Mouse (Mus musculus) liver, adult 2 months (tissue): Measurements from ENCODE around the gene Shroom3. TPM values are rescaled to one million over a fixed set of nuclear protein-coding genes. Genes with fewer than 3 reads are reported as not detected.
A peak's percentile ranks its signal among the peaks of the same experiment; 100 is the strongest.

ENCODE experiments used
- DNase-seq: peaks from one replicate; pipeline ENCODE4 v3.0.0-alpha.2; 2011; ENCODE audit warnings: low read depth, low spot score; ENCODE audit errors: extremely low read depth
- H3K27ac ChIP-seq: fragments of 200-500 bp; replicated peaks from 2 replicates; pipeline ENCODE4 v1.5.1; 2012; ENCODE audit warnings: low read depth, mild to moderate bottlenecking, control low read depth, inconsistent platforms, low read length; ENCODE audit not compliant: insufficient read depth
- H3K27me3 ChIP-seq: fragments of 200-500 bp; 2 replicates; pipeline ENCODE4 v1.6.1; 2012; ENCODE audit warnings: mild to moderate bottlenecking, moderate library complexity, low read length, inconsistent platforms; ENCODE audit not compliant: control insufficient read depth, insufficient read depth
- H3K36me3 ChIP-seq: fragments of 200-500 bp; 2 replicates; pipeline ENCODE4 v1.6.1; 2012; ENCODE audit warnings: low read length, inconsistent platforms; ENCODE audit not compliant: control insufficient read depth, insufficient read depth
- H3K4me1 ChIP-seq: fragments of 200-500 bp; 2 replicates; pipeline ENCODE4 v1.6.1; 2011; ENCODE audit warnings: low read length; ENCODE audit not compliant: control insufficient read depth, insufficient read depth
- H3K4me3 ChIP-seq: fragments of 200-500 bp; 2 replicates; pipeline ENCODE4 v1.5.1; 2011; ENCODE audit warnings: low read depth, mild to moderate bottlenecking, control low read depth, low read length, moderate library complexity; ENCODE audit not compliant: insufficient read depth
- H3K79me2 ChIP-seq: fragments of 200-500 bp; 2 replicates; pipeline ENCODE4 v1.6.1; 2012; ENCODE audit warnings: inconsistent platforms, mild to moderate bottlenecking, low read length, moderate library complexity; ENCODE audit not compliant: control insufficient read depth, insufficient read depth
- H3K9ac ChIP-seq: fragments of 200-500 bp; 2 replicates; pipeline ENCODE4 v1.6.1; 2012; ENCODE audit warnings: low read depth, mild to moderate bottlenecking, control low read depth, inconsistent platforms, low read length
- CTCF ChIP-seq: fragments of 200-500 bp; IDR thresholded peaks from 2 replicates; pipeline ENCODE4 v1.5.1; 2011; ENCODE audit warnings: low read depth, low read length, control low read depth
- POLR2A ChIP-seq: fragments of 200-500 bp; IDR thresholded peaks from 2 replicates; pipeline ENCODE4 v1.6.1; 2011; ENCODE audit warnings: low read length, control low read depth; ENCODE audit not compliant: insufficient read depth; ENCODE audit errors: extremely low read depth
- WGBS: fragments of 180-500 bp; shearing (Covaris S2); methylation state at CpG from one replicate; pipeline ENCODE4 v1.1.7; 2018; 5-methylcytosine and 5-hydroxymethylcytosine counted together
- polyA plus RNA-seq: library from polyadenylated mRNA; depleted of rRNA; stranded (reverse); fragments of >200 nt; gene quantifications from 2 replicates; pipeline ENCODE4 v1.2.3, GENCODE M21; 2012
- total RNA-seq: library from RNA; depleted of rRNA; stranded (reverse); fragments of >200 nt; gene quantifications from 2 replicates; pipeline ENCODE4 v1.2.3, GENCODE M21; 2014

The Shroom3 gene
- total and polyA plus RNA-seq, 2 experiments: 4.0 to 4.1 TPM

DNA sequence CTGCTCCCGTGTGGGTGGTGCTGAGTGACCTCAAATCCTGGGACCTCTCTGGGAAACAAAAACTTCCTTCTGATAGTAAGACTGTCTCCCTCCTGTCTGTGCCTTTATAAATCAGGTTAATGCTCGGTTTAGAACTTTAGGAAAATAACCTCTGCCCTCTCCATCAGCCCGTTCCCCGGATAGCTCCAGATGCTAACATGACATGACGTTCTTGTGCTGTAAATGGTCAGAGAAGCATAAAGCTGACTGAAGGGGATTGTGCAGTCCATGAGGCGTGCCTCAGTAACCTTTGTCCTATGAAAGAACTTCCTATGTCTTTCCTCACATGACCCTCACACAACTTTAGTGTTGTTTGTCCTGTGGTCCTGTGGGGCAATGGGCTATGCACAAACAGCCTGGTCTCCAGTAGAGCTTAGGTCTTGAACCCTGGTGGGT is 84.6 kb downstream of the Shroom3 start:
- H3K27ac ChIP-seq: no peak overlapping the region
- H3K27me3 ChIP-seq: no peaks in the 10 kb centered on the region
- TF ChIP-seq CTCF (no peak), POLR2A (no peak)
- WGBS: 64% methylated on average over 6 of the region's 6 CpGs
- peaks cover 5% of the 10 kb centered on the region; the same call in 1 of the 2 replicates for H3K4me1 ChIP-seq
- no peak overlapping the region for H3K4me3 ChIP-seq
- no peaks in the 10 kb centered on the region for H3K36me3 ChIP-seq
- no peak for DNase-seq
- no peak overlapping the region for H3K9ac ChIP-seq
- no peaks in the 10 kb centered on the region; the same call in 1 of the 2 replicates for H3K79me2 ChIP-seq

DNA sequence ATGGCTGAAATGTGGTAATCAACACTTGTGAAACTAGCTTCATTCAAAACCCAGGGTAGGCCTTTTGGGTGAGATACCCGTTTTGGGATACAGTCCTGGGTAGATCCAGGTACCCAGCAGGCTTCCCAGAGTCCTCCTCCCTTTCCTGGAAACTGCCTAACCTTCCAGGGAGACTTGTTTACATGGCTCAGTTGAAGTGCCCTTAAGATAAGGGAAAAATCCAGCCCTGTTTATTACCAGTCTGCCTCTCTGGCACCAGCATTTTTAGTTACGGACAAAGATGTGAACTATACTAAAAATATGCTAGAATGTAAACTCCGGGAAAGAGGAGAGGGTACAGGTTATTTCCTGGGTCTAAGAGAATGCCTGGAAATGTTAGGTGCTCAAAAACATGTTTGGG is 90.6 kb downstream of the Shroom3 start:
- no peak overlapping the region for H3K9ac ChIP-seq
- no peaks in the 10 kb centered on the region for H3K27me3 ChIP-seq
- peaks cover 10% of the 10 kb centered on the region for H3K4me1 ChIP-seq
- WGBS: 39% methylated on average over 3 of the region's 3 CpGs
- H3K27ac ChIP-seq: no peak overlapping the region
- H3K4me3 ChIP-seq: no peak overlapping the region
- H3K79me2 ChIP-seq: no peaks in the 10 kb centered on the region; the same call in 1 of the 2 replicates
- no peaks in the 10 kb centered on the region for H3K36me3 ChIP-seq
- DNase-seq: no peak
- no peak for TF ChIP-seq CTCF
- TF ChIP-seq POLR2A: no peak

DNA sequence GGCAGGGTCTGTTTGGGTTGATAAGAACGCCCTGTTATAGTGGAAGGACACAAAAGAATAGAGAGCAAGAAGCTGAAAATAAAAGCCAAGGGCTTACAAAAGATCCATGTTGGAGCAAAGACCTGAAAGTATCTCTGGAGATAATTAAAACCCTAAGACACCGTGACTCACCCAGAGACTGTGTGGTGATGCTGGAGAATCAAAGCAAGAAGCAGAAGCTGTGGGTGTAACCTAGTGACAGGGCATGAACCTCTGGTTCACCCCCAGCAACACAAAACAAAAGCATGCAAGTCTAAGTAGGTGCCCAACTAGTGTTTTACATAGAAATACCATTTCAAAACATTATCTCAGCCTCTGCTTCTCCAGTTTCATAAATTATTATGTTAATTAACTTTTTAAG is 91.2 kb downstream of the Shroom3 start:
- Histone ChIP-seq H3K9ac (no peak overlapping the region), H3K4me1 (peaks cover 10% of the 10 kb centered on the region), H3K27ac (no peak overlapping the region), H3K4me3 (no peak overlapping the region), H3K79me2 (no peaks in the 10 kb centered on the region; the same call in 1 of the 2 replicates), H3K36me3 (no peaks in the 10 kb centered on the region), H3K27me3 (no peaks in the 10 kb centered on the region)
- 84% methylated on average over 2 of the region's 2 CpGs for WGBS
- DNase-seq: no peak
- TF ChIP-seq POLR2A (no peak), CTCF (no peak)

DNA sequence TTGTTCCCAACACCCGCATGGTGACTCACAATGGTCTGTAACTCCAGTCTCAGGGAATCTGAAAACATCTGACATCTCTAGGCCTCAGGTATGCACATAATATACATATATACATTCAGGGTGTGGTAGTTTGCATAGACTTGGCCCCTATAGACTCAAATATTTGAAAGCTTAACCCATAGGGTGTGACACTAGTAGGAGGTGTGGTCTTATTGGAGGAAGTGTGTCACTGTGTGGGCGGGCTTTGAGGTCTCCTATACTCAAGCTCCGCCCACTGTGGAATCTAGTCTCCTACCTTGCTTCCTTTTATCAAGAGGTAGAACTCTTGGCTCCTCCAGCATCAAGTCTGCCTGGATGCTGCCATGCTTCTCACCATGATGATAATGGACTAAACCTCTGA is 91.7 kb downstream of the Shroom3 start:
- Histone ChIP-seq H3K27ac (no peak overlapping the region), H3K27me3 (no peaks in the 10 kb centered on the region), H3K36me3 (no peaks in the 10 kb centered on the region), H3K79me2 (no peaks in the 10 kb centered on the region; the same call in 1 of the 2 replicates), H3K4me1 (peaks cover 10% of the 10 kb centered on the region), H3K9ac (no peak overlapping the region), H3K4me3 (no peak overlapping the region)
- DNase-seq: no peak
- TF ChIP-seq CTCF: no peak
- TF ChIP-seq POLR2A: no peak
- WGBS: 96% methylated on average over 3 of the region's 3 CpGs

DNA sequence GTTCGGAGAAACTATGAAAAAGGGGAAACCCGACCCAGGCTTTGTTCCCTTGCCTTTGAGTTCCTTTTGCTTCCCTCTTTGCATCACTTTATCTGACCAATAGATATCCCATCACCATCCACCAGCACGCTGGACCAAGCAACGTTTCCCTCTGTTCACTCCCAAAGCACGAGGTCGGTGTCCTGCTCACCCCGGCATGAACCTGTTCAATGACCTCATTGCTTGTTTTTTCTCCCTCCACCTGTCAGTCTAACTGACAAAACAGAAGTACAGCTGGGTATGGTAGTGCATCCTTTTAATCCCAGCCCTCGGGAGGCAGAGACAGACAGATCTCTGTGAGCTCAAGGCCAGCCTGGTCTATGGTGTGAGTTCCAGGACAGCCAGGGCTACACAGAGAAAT is 95.2 kb downstream of the Shroom3 start:
- no peak overlapping the region for H3K27ac ChIP-seq
- no peaks in the 10 kb centered on the region for H3K27me3 ChIP-seq
- 28% methylated on average over 8 of the region's 8 CpGs for WGBS
- H3K79me2 ChIP-seq: no peaks in the 10 kb centered on the region; the same call in 1 of the 2 replicates
- no peak for TF ChIP-seq CTCF
- TF ChIP-seq POLR2A: no peak
- H3K4me3 ChIP-seq: no peak overlapping the region
- H3K4me1 ChIP-seq: peaks cover 4% of the 10 kb centered on the region
- peak; percentile 58 for DNase-seq
- H3K9ac ChIP-seq: no peak overlapping the region
- peaks cover 3% of the 10 kb centered on the region; the same call in 1 of the 2 replicates for H3K36me3 ChIP-seq

DNA sequence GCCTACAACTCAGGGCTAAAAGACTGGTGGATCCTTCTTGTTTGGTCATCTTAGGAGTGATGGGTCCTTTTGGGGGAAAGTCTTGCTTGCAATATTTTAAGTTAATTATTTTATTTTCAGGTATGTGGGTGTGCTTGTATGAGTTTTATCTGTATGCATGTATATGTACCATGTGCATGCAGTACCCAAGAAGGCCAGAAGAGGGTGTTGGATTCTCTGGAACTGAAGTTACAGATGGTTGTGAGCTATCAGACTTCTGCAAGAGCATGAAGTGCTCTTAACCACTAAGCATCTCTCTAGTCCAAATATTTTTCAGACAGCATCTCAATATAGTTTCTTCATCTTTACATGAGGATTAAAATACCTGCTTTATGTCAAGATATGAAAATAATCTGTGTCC is 97.8 kb downstream of the Shroom3 start:
- TF ChIP-seq POLR2A: no peak
- TF ChIP-seq CTCF: no peak
- Histone ChIP-seq H3K36me3 (peaks cover 3% of the 10 kb centered on the region; the same call in 1 of the 2 replicates), H3K4me3 (no peak overlapping the region), H3K9ac (no peak overlapping the region), H3K27ac (no peak overlapping the region), H3K4me1 (peaks cover 3% of the 10 kb centered on the region; the same call in 1 of the 2 replicates), H3K27me3 (no peaks in the 10 kb centered on the region), H3K79me2 (peaks cover 4% of the 10 kb centered on the region; the same call in 1 of the 2 replicates)
- no peak for DNase-seq
